ENCODE assay signal across 9 mouse cellular contexts in genomic region chr5:112326446-112327009, GRCm38 (mm10). TPM values are rescaled to one million over a fixed set of nuclear protein-coding genes. Genes with fewer than 3 reads are reported as not detected.
DNase-seq lines count a peak whose midpoint lies in the region; ATAC-seq lines count a peak whose summit lies in the region.
"Had no signal": no experiment of that assay in that cellular context is flagged by ENCODE, and none has a peak within 500 bp of the region (broad histone marks: within the 10 kb centered on the region; RNA-seq: fewer than 3 reads in every experiment).

No protein-coding gene starts in this region.

- peak overlapping the region; percentile 70 for H3K4me2 ChIP-seq in heart, embryonic 16.5 days (ENCODE audit: low read depth, low read length)
- H3K4me2 ChIP-seq in hindbrain, embryonic 11.5 days (replicated peaks; ENCODE audit: low read depth, low read length): peak overlapping the region; percentile 70
- H3K4me2 ChIP-seq in midbrain, embryonic 11.5 days: peak overlapping the region; percentile 80

- H3K9ac ChIP-seq in heart, embryonic 16.5 days (ENCODE audit: low read length): peak overlapping the region; percentile 96
- H3K9ac ChIP-seq in hindbrain, embryonic 11.5 days (ENCODE audit: low read depth, low read length): peak overlapping the region; percentile 74
- H3K9ac ChIP-seq in midbrain, embryonic 11.5 days (ENCODE audit: low read length): peak overlapping the region; percentile 78

- peak overlapping the region; percentile 61; the same call in 1 of the 2 replicates for H3K27ac ChIP-seq in heart, embryonic 16.5 days (ENCODE audit: low read length)
- H3K27ac ChIP-seq in hindbrain, embryonic 11.5 days (ENCODE audit: low read depth, low read length): no peak overlapping the region
- H3K27ac ChIP-seq in midbrain, embryonic 11.5 days (ENCODE audit: low read depth, low read length): no peak overlapping the region

- no peak; the same call in 1 of the 2 replicates for ATAC-seq in heart, embryonic 16.5 days (replicated peaks; ENCODE audit: extremely low read depth, insufficient read depth, low FRiP score)
- ATAC-seq in hindbrain, embryonic 11.5 days (ENCODE audit: low FRiP score): peak; percentile 77
- ATAC-seq in midbrain, embryonic 11.5 days (ENCODE audit: low FRiP score): no peak; the same call in 1 of the 2 replicates

- intact Hi-C loops in heart, postnatal 14 days (cut with DNase I): loop anchor here (1.0 to 2.0 kb wide), 2 partner anchors 15 to 86 kb away; no protein-coding TSS in a partner anchor
- intact Hi-C loops in left cerebral cortex, postnatal 36 days (cut with DNase I): loop anchor here (1.0 to 2.0 kb wide), 2 partner anchors 15 to 86 kb away; no protein-coding TSS in a partner anchor

- peaks cover 22% of the 10 kb centered on the region for H3K4me1 ChIP-seq in heart, embryonic 16.5 days (ENCODE audit: control insufficient read depth, insufficient read depth, low read length)
- H3K4me1 ChIP-seq in hindbrain, embryonic 11.5 days (replicated peaks; ENCODE audit: control insufficient read depth, insufficient read depth, low read length): no peaks in the 10 kb centered on the region
- H3K4me1 ChIP-seq in midbrain, embryonic 11.5 days (ENCODE audit: control insufficient read depth, insufficient read depth, low read length): peaks cover 8% of the 10 kb centered on the region

- H3K9me3 ChIP-seq in heart, embryonic 16.5 days (replicated peaks; ENCODE audit: control insufficient read depth, low read length): no peaks in the 10 kb centered on the region; the same call in 1 of the 2 replicates
- H3K9me3 ChIP-seq in hindbrain, embryonic 11.5 days (ENCODE audit: control insufficient read depth, low read length): no peaks in the 10 kb centered on the region
- no peaks in the 10 kb centered on the region for H3K9me3 ChIP-seq in midbrain, embryonic 11.5 days (ENCODE audit: control insufficient read depth, low read length)

- peak overlapping the region; percentile 100 for H3K4me3 ChIP-seq in heart, embryonic 16.5 days (ENCODE audit: low read length)
- peak overlapping the region; percentile 86 for H3K4me3 ChIP-seq in hindbrain, embryonic 11.5 days (ENCODE audit: low read depth, low read length)
- peak overlapping the region; percentile 97 for H3K4me3 ChIP-seq in midbrain, embryonic 11.5 days (ENCODE audit: low read depth, low read length)

- no peak for DNase-seq in heart, postnatal 14 days
- peak; percentile 30 for DNase-seq in MN1 (ENCODE audit: low spot score)
- DNase-seq in hindbrain, embryonic 11.5 days (ENCODE audit: low spot score): no peak
- DNase-seq in midbrain, embryonic 11.5 days (ENCODE audit: low spot score, missing footprints): no peak
- no peak for DNase-seq in layer of hippocampus, postnatal 10 days (ENCODE audit: low spot score in 2 of 2)
- DNase-seq in cerebellum, adult 9-11 months: no peak
- DNase-seq in left cerebral cortex, postnatal 36 days (ENCODE audit: low spot score in 2 of 2): no peak

- no peaks in the 10 kb centered on the region for H3K27me3 ChIP-seq in heart, embryonic 16.5 days (ENCODE audit: control insufficient read depth, insufficient read depth, low read length)
- no peaks in the 10 kb centered on the region for H3K27me3 ChIP-seq in hindbrain, embryonic 11.5 days (ENCODE audit: control insufficient read depth, insufficient read depth, low read length)
- no peaks in the 10 kb centered on the region for H3K27me3 ChIP-seq in midbrain, embryonic 11.5 days (ENCODE audit: control insufficient read depth, insufficient read depth, low read length)

- peaks cover 23% of the 10 kb centered on the region for H3K36me3 ChIP-seq in heart, embryonic 16.5 days (ENCODE audit: control insufficient read depth, insufficient read depth)
- peaks cover 11% of the 10 kb centered on the region; the same call in 1 of the 2 replicates for H3K36me3 ChIP-seq in hindbrain, embryonic 11.5 days (ENCODE audit: control insufficient read depth, insufficient read depth, low read length)
- H3K36me3 ChIP-seq in midbrain, embryonic 11.5 days (ENCODE audit: control insufficient read depth, insufficient read depth, low read length): peaks cover 14% of the 10 kb centered on the region; the same call in 1 of the 2 replicates

- WGBS in heart, embryonic 16.5 days: under 1% methylated on average over 33 of the region's 33 CpGs
- 1% methylated on average over 31 of the region's 33 CpGs for whole genome bisulfite sequencing in hindbrain, embryonic 11.5 days
- 2% methylated on average over 33 of the region's 33 CpGs for WGBS in midbrain, embryonic 11.5 days

RNA-seq across cellular contexts. Expression of gene Tfip11, which starts 0.4 kb away (rescaled TPM):
- polyA plus RNA-seq in heart, embryonic 16.5 days (2015; fragmentation: Nextera tagmentation; extraction: Ambion mirVana): 19.1 and 20.1 TPM in 2 replicates
- total RNA-seq in heart, postnatal 14 days (2021): 10 to 100 TPM; 18.8 to 19.5 TPM
- polyA plus RNA-seq in hindbrain, embryonic 11.5 days (2014; fragmentation: Nextera tagmentation; extraction: Ambion mirVana): 17.6 and 22.8 TPM in 2 replicates
- polyA plus RNA-seq in midbrain, embryonic 11.5 days (2014; fragmentation: Nextera tagmentation; extraction: Ambion mirVana): 22.1 and 25.8 TPM in 2 replicates
- total RNA-seq in layer of hippocampus, postnatal 10 days (2021): 10 to 100 TPM; 30.9 to 33.4 TPM
- 10 to 100 TPM; 44.4 to 46.8 TPM for total RNA-seq in left cerebral cortex, postnatal 36 days (2021)

RNA-seq across cellular contexts. Expression of gene Srrd, which starts 16.3 kb away (rescaled TPM):
- polyA plus RNA-seq in heart, embryonic 16.5 days (2015; fragmentation: Nextera tagmentation; extraction: Ambion mirVana): 23.5 and 24.7 TPM in 2 replicates
- 1 to 10 TPM; 8.4 to 9.4 TPM for total RNA-seq in heart, postnatal 14 days (2021)
- 49.8 and 50.5 TPM in 2 replicates for polyA plus RNA-seq in hindbrain, embryonic 11.5 days (2014; fragmentation: Nextera tagmentation; extraction: Ambion mirVana)
- 46.0 and 46.8 TPM in 2 replicates for polyA plus RNA-seq in midbrain, embryonic 11.5 days (2014; fragmentation: Nextera tagmentation; extraction: Ambion mirVana)
- total RNA-seq in layer of hippocampus, postnatal 10 days (2021): 10 to 100 TPM; 26.8 to 27.4 TPM
- 10 to 100 TPM; 26.5 to 29.7 TPM for total RNA-seq in left cerebral cortex, postnatal 36 days (2021)

RNA-seq across cellular contexts. Expression of gene Hps4, which starts 16.4 kb away (rescaled TPM):
- 18.9 and 19.7 TPM in 2 replicates for polyA plus RNA-seq in heart, embryonic 16.5 days (2015; fragmentation: Nextera tagmentation; extraction: Ambion mirVana)
- 10 to 100 TPM; 14.6 to 15.9 TPM for total RNA-seq in heart, postnatal 14 days (2021)
- polyA plus RNA-seq in hindbrain, embryonic 11.5 days (2014; fragmentation: Nextera tagmentation; extraction: Ambion mirVana): 29.8 and 30.0 TPM in 2 replicates
- 28.5 and 31.9 TPM in 2 replicates for polyA plus RNA-seq in midbrain, embryonic 11.5 days (2014; fragmentation: Nextera tagmentation; extraction: Ambion mirVana)
- 10 to 100 TPM; 25.2 to 30.6 TPM for total RNA-seq in layer of hippocampus, postnatal 10 days (2021)
- 10 to 100 TPM; 27.8 to 33.6 TPM for total RNA-seq in left cerebral cortex, postnatal 36 days (2021)

RNA-seq across cellular contexts. Expression of gene Gm6583, which starts 29.3 kb away (rescaled TPM):
- 0.06 and 0.16 TPM in 2 replicates for polyA plus RNA-seq in heart, embryonic 16.5 days (2015; fragmentation: Nextera tagmentation; extraction: Ambion mirVana)
- under 1 TPM in 1 of 2 experiments, not detected in 1; 0.10 TPM for total RNA-seq in heart, postnatal 14 days (2021)
- 0.13 and 0.26 TPM in 2 replicates for polyA plus RNA-seq in hindbrain, embryonic 11.5 days (2014; fragmentation: Nextera tagmentation; extraction: Ambion mirVana)
- not detected in 2 replicates for polyA plus RNA-seq in midbrain, embryonic 11.5 days (2014; fragmentation: Nextera tagmentation; extraction: Ambion mirVana)
- not detected for total RNA-seq in layer of hippocampus, postnatal 10 days (2021)
- total RNA-seq in left cerebral cortex, postnatal 36 days (2021): not detected
- total RNA-seq: megakaryocyte progenitor cell, adult 5-6 weeks had no signal

RNA-seq across cellular contexts. Expression of gene Tpst2, which starts 50.0 kb away (rescaled TPM):
- polyA plus RNA-seq in heart, embryonic 16.5 days (2015; fragmentation: Nextera tagmentation; extraction: Ambion mirVana): 51.0 and 53.0 TPM in 2 replicates
- 10 to 100 TPM; 50.6 to 55.5 TPM for total RNA-seq in heart, postnatal 14 days (2021)
- polyA plus RNA-seq in hindbrain, embryonic 11.5 days (2014; fragmentation: Nextera tagmentation; extraction: Ambion mirVana): 27.0 and 32.3 TPM in 2 replicates
- polyA plus RNA-seq in midbrain, embryonic 11.5 days (2014; fragmentation: Nextera tagmentation; extraction: Ambion mirVana): 29.3 and 33.5 TPM in 2 replicates
- 10 to 100 TPM; 34.0 to 38.9 TPM for total RNA-seq in layer of hippocampus, postnatal 10 days (2021)
- 10 to 100 TPM; 32.1 to 46.3 TPM for total RNA-seq in left cerebral cortex, postnatal 36 days (2021)
